Mouse (Mus musculus): Measurements from ENCODE around the gene Bdh1.
A peak's percentile ranks its signal among the peaks of the same experiment; 100 is the strongest.

Gene Bdh1

DNA sequence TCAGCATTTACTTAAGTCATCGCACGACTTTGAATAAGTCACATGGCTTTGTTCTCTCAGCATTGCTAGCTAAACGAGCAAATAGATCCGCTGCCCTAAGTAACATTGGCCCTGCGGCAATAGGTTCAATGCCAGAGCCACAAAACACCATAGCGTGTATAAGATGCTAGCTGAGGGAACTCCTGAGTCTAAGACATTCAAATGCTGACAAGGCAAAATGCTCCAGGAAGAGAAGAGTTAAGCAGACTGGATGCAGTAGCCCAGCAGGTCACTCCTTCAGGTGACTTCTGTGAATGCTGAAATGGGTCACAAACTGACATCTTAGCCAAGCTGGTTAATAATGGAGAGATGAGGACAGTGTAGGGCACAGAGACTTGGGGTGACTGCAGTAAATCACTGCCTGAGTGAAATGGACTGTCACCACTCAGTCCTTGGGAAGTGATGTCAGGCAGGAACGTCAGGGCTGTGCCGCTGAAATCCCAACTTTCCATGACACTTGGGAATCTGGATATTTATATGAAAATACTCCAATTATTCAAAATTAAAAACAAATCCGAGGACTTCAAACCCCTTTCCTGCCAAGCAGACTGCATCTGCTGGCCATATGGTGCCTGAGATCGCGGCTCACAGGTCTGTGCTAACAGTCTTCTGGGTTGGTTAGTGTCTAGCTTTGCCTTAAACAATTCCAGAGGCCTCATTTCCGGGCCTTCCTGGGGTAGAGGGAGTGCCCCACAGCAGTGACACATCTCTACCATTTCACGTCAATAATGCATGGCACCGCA lies 79.1 kb downstream of the Bdh1 start:
- no peak for DNase-seq (ENCODE audit: low spot score in 2 of 2)

- DNase-seq (ENCODE audit: low spot score in 2 of 2): no peak
These were observed 79.8 kb downstream of the Bdh1 start for GRCm38 (mm10) chr16:31501751-31502365.

- DNase-seq (ENCODE audit: low spot score in 2 of 2): peak in 1 of 2 experiments; percentile 42
These were observed 84.8 kb downstream of the Bdh1 start for GRCm38 (mm10) chr16:31506665-31507456.

- no peak for DNase-seq (ENCODE audit: low spot score in 2 of 2)
These were observed 85.3 kb downstream of the Bdh1 start for GRCm38 (mm10) chr16:31507457-31507755.

DNA sequence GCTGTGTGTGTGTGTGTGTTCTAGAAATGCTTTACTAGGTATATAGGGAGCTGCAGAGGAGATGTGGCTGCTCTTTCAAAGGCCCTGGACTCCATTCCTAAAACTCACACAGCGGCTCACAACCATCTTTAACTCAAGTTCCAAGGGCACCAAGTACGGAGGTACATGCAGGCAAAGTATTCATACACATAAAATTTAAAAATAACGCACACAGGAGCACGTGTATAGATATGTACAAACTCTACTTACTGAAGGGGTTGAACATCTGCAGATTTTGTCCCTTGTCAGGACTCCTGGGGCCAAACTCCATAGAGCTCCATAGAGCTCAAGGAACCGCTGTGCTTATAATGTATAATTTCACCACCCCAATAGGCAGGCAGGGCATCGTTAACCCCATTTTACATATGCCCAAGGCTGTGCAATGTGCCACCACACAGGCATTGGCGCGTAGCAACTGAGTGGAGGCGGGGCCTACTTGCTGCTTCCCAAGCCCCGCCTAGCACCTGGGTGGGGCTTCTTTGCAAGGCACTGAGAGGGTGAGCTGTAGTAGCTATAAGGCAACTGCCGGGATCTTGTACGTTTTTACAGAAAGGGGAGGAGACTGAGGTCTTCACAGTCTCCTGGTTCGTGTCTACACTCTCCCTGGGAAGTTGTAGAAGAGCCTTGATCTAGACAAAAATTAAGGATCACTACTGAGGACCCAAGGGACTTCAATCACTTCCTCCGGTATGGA lies 85.9 kb downstream of the Bdh1 start:
- no peak for DNase-seq (ENCODE audit: low spot score in 2 of 2)

Data from urinary bladder, postnatal 4 days (tissue).